Mouse (Mus musculus) C2C12 (cell line): ENCODE measurements around the gene Pclo.

ENCODE experiments used
- CTCF ChIP-seq: IDR thresholded peaks from one replicate; pipeline ENCODE4 v1.5.1; 2011; ENCODE audit not compliant: control insufficient read depth, insufficient read depth, insufficient read length
- MAX ChIP-seq: IDR thresholded peaks from one replicate; pipeline ENCODE4 v1.6.1; 2011; ENCODE audit warnings: mild to moderate bottlenecking, control low read depth
- MYOD1 ChIP-seq: IDR thresholded peaks from one replicate; pipeline ENCODE4 v1.6.1; 2011; ENCODE audit warnings: low read depth; ENCODE audit not compliant: control insufficient read depth, insufficient read length
- USF1 ChIP-seq: IDR thresholded peaks from one replicate; pipeline ENCODE4 v1.6.1; 2011; ENCODE audit warnings: low read depth, mild to moderate bottlenecking, control low read depth, moderate library complexity

- TF ChIP-seq CTCF: no peak
- no peak for TF ChIP-seq MAX
- no peak for TF ChIP-seq MYOD1
- no peak for TF ChIP-seq USF1
Observed at GRCm38 (mm10) chr5:14834155-14834991, 319.7 kb downstream of the Pclo start.
